Mouse (Mus musculus): Measurements from ENCODE around the gene H2-Aa. TPM values are rescaled to one million over a fixed set of nuclear protein-coding genes. Genes with fewer than 3 reads are reported as not detected.

H2-Aa gene
- total and polyA plus RNA-seq, 2 experiments from 2014 or later = 0.14 to 0.73 TPM

DNA sequence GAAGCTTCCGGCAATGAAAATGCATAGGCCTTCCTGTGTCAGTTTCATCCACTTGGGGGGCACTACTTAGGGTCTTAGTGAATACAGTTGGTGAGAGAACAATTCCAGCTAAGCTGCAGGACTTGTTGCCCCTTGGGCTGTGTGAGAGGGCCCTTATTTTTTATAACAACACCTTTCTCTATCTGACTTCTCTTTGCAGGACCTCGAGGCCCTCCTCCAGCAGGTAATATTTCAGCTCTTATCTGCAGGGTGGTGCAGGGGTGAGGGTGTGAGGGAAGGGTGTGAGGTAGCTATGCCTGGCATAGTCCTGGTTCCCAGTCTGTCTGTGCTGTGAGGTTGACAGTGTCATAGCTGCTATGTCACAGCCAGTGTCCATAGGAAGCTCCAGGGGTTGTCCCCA, 19.4 kb downstream of the H2-Aa start:
- Histone ChIP-seq H3K9me3 (ENCODE audit: low read length) (no peaks in the 10 kb centered on the region), H3K27me3 (ENCODE audit: insufficient read depth, low read length) (peaks cover 22% of the 10 kb centered on the region), H3K4me3 (ENCODE audit: low read depth, low read length) (no peak overlapping the region), H3K9ac (no peak overlapping the region), H3K36me3 (ENCODE audit: insufficient read depth) (no peaks in the 10 kb centered on the region), H3K27ac (ENCODE audit: low read depth, low read length) (no peak overlapping the region), H3K4me2 (ENCODE audit: low read depth) (no peak overlapping the region), H3K4me1 (ENCODE audit: insufficient read depth) (peaks cover 5% of the 10 kb centered on the region)
- no peak for DNase-seq
- 68% methylated on average over 2 of the region's 2 CpGs for WGBS
- no peak for ATAC-seq
- TF ChIP-seq CTCF (IDR thresholded peaks at IDR 0.05; ENCODE audit: low read depth) = no peak

DNA sequence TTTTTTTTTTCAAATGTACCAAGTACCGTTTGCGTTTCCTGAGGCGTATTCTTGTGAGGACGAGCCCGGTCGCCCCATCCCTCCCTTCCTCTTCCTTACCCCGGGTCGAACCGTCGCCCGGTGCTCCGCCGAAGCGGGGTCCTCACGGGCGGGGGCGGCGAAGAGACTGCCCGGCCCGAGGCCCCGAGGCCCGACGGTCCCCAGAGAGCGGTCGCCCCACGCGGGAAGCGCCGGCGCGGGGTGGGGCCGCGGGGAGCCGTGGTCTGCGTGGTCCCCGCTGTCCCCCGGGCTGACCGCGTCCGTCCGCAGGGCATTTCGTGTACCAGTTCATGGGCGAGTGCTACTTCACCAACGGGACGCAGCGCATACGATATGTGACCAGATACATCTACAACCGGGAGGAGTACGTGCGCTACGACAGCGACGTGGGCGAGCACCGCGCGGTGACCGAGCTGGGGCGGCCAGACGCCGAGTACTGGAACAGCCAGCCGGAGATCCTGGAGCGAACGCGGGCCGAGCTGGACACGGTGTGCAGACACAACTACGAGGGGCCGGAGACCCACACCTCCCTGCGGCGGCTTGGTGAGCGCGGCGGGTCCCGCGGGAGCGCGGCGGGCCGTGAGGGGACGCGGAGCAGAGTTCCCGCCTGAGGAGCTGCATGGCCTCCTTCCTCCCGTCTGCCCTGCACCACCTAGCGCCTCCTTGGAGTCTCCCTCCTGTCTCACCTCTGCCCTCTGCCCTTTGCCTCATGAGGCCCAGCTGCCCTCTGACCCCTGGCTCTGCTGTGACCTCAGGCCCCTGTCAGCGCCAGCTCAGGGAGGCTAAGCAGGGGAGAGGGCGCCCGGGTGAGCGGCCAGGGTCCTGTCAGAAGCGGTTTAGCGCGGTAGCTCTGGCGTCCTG, 22.9 kb downstream of the H2-Aa start:
- Histone ChIP-seq H3K4me3 (ENCODE audit: low read depth, low read length) (peak overlapping the region; percentile 43), H3K4me2 (ENCODE audit: low read depth) (peak overlapping the region; percentile 92), H3K36me3 (ENCODE audit: insufficient read depth) (no peaks in the 10 kb centered on the region), H3K9ac (peak overlapping the region; percentile 14; the same call in 1 of the 2 replicates), H3K27ac (ENCODE audit: low read depth, low read length) (no peak overlapping the region), H3K9me3 (ENCODE audit: low read length) (no peaks in the 10 kb centered on the region), H3K4me1 (ENCODE audit: insufficient read depth) (peaks cover 5% of the 10 kb centered on the region), H3K27me3 (ENCODE audit: insufficient read depth, low read length) (peaks cover 28% of the 10 kb centered on the region)
- TF ChIP-seq CTCF (IDR thresholded peaks at IDR 0.05; ENCODE audit: low read depth) = no peak
- 2% methylated on average over 89 of the region's 93 CpGs for WGBS
- no peak for ATAC-seq
- DNase-seq = peak; percentile 45

DNA sequence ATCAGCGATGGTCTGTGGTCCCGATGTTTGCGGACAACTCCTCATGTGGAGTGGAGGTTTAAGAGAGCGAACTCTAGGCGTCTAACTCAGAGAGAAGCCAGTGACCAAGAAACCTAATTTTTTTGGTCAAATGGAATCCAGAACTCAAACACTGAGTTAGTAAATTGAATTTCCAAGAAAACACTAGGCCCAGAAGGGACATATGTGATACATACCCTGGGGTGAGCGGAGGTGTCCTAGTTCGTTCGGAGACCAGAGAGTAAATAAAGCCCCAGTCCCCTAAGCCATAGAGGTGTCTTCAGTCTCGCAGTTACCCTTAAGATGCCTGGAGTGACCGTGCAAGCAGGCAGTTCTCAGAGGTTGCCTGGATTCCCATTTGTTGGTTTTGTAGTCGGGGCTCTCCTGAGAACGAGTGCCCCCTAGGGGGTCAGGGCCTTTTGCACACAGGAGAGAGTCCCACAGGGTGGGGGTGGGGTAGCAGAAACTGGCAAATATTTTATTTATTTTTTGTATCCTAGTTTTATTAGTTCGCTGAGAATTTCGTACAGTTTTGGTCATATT, 23.7 kb downstream of the H2-Aa start:
- H3K9ac ChIP-seq = no peak overlapping the region
- DNase-seq (no peak), ATAC-seq (no peak)
- H3K36me3 ChIP-seq (ENCODE audit: insufficient read depth) = no peaks in the 10 kb centered on the region
- peak overlapping the region; percentile 92 for H3K4me2 ChIP-seq (ENCODE audit: low read depth)
- H3K27ac ChIP-seq (ENCODE audit: low read depth, low read length) = no peak overlapping the region
- no peaks in the 10 kb centered on the region for H3K9me3 ChIP-seq (ENCODE audit: low read length)
- 8% methylated on average over 14 of the region's 14 CpGs for WGBS
- peaks cover 28% of the 10 kb centered on the region for H3K27me3 ChIP-seq (ENCODE audit: insufficient read depth, low read length)
- peak overlapping the region; percentile 43 for H3K4me3 ChIP-seq (ENCODE audit: low read depth, low read length)
- peaks cover 5% of the 10 kb centered on the region for H3K4me1 ChIP-seq (ENCODE audit: insufficient read depth)
- TF ChIP-seq CTCF (IDR thresholded peaks at IDR 0.05; ENCODE audit: low read depth) = peak; percentile 22; the same call in 1 of the 2 replicates

DNA sequence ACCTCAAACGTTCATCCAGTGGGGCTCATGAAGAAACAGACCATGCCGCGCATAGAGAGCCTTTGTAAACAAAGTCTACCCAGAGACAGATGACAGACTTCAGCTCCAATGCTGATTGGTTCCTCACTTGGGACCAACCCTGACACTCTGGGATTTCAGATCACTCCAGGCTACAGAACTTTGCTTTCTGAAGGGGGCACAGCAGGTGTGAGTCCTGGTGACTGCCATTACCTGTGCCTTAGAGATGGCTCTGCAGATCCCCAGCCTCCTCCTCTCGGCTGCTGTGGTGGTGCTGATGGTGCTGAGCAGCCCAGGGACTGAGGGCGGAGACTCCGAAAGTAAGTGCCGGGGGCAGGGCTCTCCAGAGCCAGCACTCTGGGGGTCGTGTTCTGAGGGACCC, 24.6 kb downstream of the H2-Aa start:
- DNase-seq (peak; percentile 94), ATAC-seq (peak; percentile 94)
- peaks cover 28% of the 10 kb centered on the region for H3K27me3 ChIP-seq (ENCODE audit: insufficient read depth, low read length)
- H3K9me3 ChIP-seq (ENCODE audit: low read length) = no peaks in the 10 kb centered on the region
- H3K4me3 ChIP-seq (ENCODE audit: low read depth, low read length) = peak overlapping the region; percentile 40
- peak overlapping the region; percentile 79 for H3K4me2 ChIP-seq (ENCODE audit: low read depth)
- no peak overlapping the region for H3K27ac ChIP-seq (ENCODE audit: low read depth, low read length)
- WGBS = under 1% methylated on average over 8 of the region's 8 CpGs
- H3K9ac ChIP-seq = peak overlapping the region; percentile 22; the same call in 1 of the 2 replicates
- TF ChIP-seq CTCF (IDR thresholded peaks at IDR 0.05; ENCODE audit: low read depth) = no peak
- peaks cover 5% of the 10 kb centered on the region for H3K4me1 ChIP-seq (ENCODE audit: insufficient read depth)
- H3K36me3 ChIP-seq (ENCODE audit: insufficient read depth) = no peaks in the 10 kb centered on the region

DNA sequence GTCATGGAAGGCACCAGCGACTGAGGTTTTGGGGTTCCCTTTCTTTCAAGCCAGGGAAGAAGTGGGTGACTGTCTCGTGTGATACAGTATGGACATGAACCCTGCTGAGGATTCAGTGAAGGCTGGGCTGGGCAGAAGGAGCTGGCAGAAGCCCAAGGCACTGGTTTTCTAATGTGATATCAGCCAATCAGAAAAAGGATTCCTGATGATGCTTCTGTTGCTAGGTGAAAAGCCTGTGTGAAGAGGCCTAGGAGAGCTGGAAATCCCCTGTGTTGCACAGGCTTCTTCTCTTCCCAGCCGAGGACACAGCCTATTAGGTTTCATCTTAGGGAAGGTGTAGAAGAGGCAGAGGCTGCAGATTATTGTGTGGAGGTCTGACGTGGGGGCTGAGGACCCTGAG, 26.1 kb downstream of the H2-Aa start:
- H3K9me3 ChIP-seq (ENCODE audit: low read length) = no peaks in the 10 kb centered on the region
- ATAC-seq (peak; percentile 56), DNase-seq (peak; percentile 90)
- no peak overlapping the region for H3K4me3 ChIP-seq (ENCODE audit: low read depth, low read length)
- no peak overlapping the region for H3K4me2 ChIP-seq (ENCODE audit: low read depth)
- H3K9ac ChIP-seq = no peak overlapping the region
- WGBS = 29% methylated on average over 4 of the region's 4 CpGs
- peaks cover 5% of the 10 kb centered on the region for H3K4me1 ChIP-seq (ENCODE audit: insufficient read depth)
- no peak overlapping the region for H3K27ac ChIP-seq (ENCODE audit: low read depth, low read length)
- no peaks in the 10 kb centered on the region for H3K36me3 ChIP-seq (ENCODE audit: insufficient read depth)
- peaks cover 28% of the 10 kb centered on the region for H3K27me3 ChIP-seq (ENCODE audit: insufficient read depth, low read length)
- no peak for TF ChIP-seq CTCF (IDR thresholded peaks at IDR 0.05; ENCODE audit: low read depth)

DNA sequence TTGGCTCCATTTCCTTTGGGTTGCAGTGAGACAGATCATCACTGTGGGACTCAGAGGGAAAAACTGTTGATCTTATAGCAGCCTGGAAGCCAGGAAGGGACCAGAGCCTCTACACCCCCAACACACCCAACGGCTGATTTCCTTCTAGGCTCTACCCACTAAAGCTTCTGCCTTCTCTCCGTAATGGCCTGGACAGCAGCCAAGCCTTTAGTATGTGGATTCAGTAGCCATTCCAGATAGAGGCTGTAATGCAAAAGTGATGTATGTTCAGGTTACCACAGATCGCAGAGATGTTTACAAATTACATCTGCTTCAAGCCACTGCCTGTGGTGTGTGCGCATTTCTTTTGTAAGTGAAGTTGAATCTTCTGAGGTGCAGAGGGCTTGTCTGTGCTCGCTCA, 27.1 kb downstream of the H2-Aa start:
- 67% methylated on average over 5 of the region's 5 CpGs for WGBS
- H3K27me3 ChIP-seq (ENCODE audit: insufficient read depth, low read length) = peaks cover 26% of the 10 kb centered on the region
- no peak for DNase-seq
- H3K9me3 ChIP-seq (ENCODE audit: low read length) = no peaks in the 10 kb centered on the region
- H3K4me3 ChIP-seq (ENCODE audit: low read depth, low read length) = no peak overlapping the region
- TF ChIP-seq CTCF (IDR thresholded peaks at IDR 0.05; ENCODE audit: low read depth) = no peak
- peaks cover 5% of the 10 kb centered on the region for H3K4me1 ChIP-seq (ENCODE audit: insufficient read depth)
- H3K4me2 ChIP-seq (ENCODE audit: low read depth) = no peak overlapping the region
- ATAC-seq = no peak
- no peak overlapping the region for H3K9ac ChIP-seq
- H3K27ac ChIP-seq (ENCODE audit: low read depth, low read length) = no peak overlapping the region
- no peaks in the 10 kb centered on the region for H3K36me3 ChIP-seq (ENCODE audit: insufficient read depth)

Data from forebrain, postnatal 0 days (tissue).